Mouse (Mus musculus): Measurements from ENCODE around the gene Lgsn.

Lgsn gene

GRCm38 (mm10) chr1:31214831-31215230, 38.6 kb downstream of the Lgsn start:
- DNase-seq (ENCODE audit: low read depth, low spot score) = no peak

- no peak for DNase-seq (ENCODE audit: low read depth, low spot score)
Observed at GRCm38 (mm10) chr1:31220599-31221250, 44.5 kb downstream of the Lgsn start.

- no peak for DNase-seq (ENCODE audit: low read depth, low spot score)
Observed at GRCm38 (mm10) chr1:31222564-31222963, 46.4 kb downstream of the Lgsn start, which contains the start of the genes 4931428L18Rik and Pih1d3. TSS of gene 4931428L18Rik (minus strand) at chr1:31222684. TSS of gene Pih1d3 (plus strand) at chr1:31222838.

GRCm38 (mm10) chr1:31233319-31234036, 57.3 kb downstream of the Lgsn start:
- DNase-seq (ENCODE audit: low read depth, low spot score) = peak; percentile 10

Measured in mesoderm, embryonic 11.5 days (tissue).